Mouse (Mus musculus) liver, adult 2 months (tissue): ENCODE data around the gene Tmem39a. TPM values are rescaled to one million over a fixed set of nuclear protein-coding genes. Genes with fewer than 3 reads are reported as not detected.

Source experiments
- DNase-seq: peaks from one replicate; pipeline ENCODE4 v3.0.0-alpha.2; 2011; ENCODE audit warnings: low read depth, low spot score; ENCODE audit errors: extremely low read depth
- H3K27ac ChIP-seq: fragments of 200-500 bp; replicated peaks from 2 replicates; pipeline ENCODE4 v1.5.1; 2012; ENCODE audit warnings: low read depth, mild to moderate bottlenecking, control low read depth, inconsistent platforms, low read length; ENCODE audit not compliant: insufficient read depth
- H3K27me3 ChIP-seq: fragments of 200-500 bp; 2 replicates; pipeline ENCODE4 v1.6.1; 2012; ENCODE audit warnings: mild to moderate bottlenecking, moderate library complexity, low read length, inconsistent platforms; ENCODE audit not compliant: control insufficient read depth, insufficient read depth
- H3K36me3 ChIP-seq: fragments of 200-500 bp; 2 replicates; pipeline ENCODE4 v1.6.1; 2012; ENCODE audit warnings: low read length, inconsistent platforms; ENCODE audit not compliant: control insufficient read depth, insufficient read depth
- H3K4me1 ChIP-seq: fragments of 200-500 bp; 2 replicates; pipeline ENCODE4 v1.6.1; 2011; ENCODE audit warnings: low read length; ENCODE audit not compliant: control insufficient read depth, insufficient read depth
- H3K4me3 ChIP-seq: fragments of 200-500 bp; 2 replicates; pipeline ENCODE4 v1.5.1; 2011; ENCODE audit warnings: low read depth, mild to moderate bottlenecking, control low read depth, low read length, moderate library complexity; ENCODE audit not compliant: insufficient read depth
- H3K79me2 ChIP-seq: fragments of 200-500 bp; 2 replicates; pipeline ENCODE4 v1.6.1; 2012; ENCODE audit warnings: inconsistent platforms, mild to moderate bottlenecking, low read length, moderate library complexity; ENCODE audit not compliant: control insufficient read depth, insufficient read depth
- H3K9ac ChIP-seq: fragments of 200-500 bp; 2 replicates; pipeline ENCODE4 v1.6.1; 2012; ENCODE audit warnings: low read depth, mild to moderate bottlenecking, control low read depth, inconsistent platforms, low read length
- CTCF ChIP-seq: fragments of 200-500 bp; IDR thresholded peaks from 2 replicates; pipeline ENCODE4 v1.5.1; 2011; ENCODE audit warnings: low read depth, low read length, control low read depth
- POLR2A ChIP-seq: fragments of 200-500 bp; IDR thresholded peaks from 2 replicates; pipeline ENCODE4 v1.6.1; 2011; ENCODE audit warnings: low read length, control low read depth; ENCODE audit not compliant: insufficient read depth; ENCODE audit errors: extremely low read depth
- WGBS: fragments of 180-500 bp; shearing (Covaris S2); methylation state at CpG from one replicate; pipeline ENCODE4 v1.1.7; 2018; 5-methylcytosine and 5-hydroxymethylcytosine counted together
- polyA plus RNA-seq: library from polyadenylated mRNA; depleted of rRNA; stranded (reverse); fragments of >200 nt; gene quantifications from 2 replicates; pipeline ENCODE4 v1.2.3, GENCODE M21; 2012; rRNA removed
- total RNA-seq: library from RNA; depleted of rRNA; stranded (reverse); fragments of >200 nt; gene quantifications from 2 replicates; pipeline ENCODE4 v1.2.3, GENCODE M21; 2014; rRNA removed

Tmem39a gene
- total and polyA plus RNA-seq, 2 experiments = 8.1 to 58.4 TPM

- peak; percentile 15 for DNase-seq
- no peaks in the 10 kb centered on the region for H3K27me3 ChIP-seq
- no peak overlapping the region for H3K4me3 ChIP-seq
- peak overlapping the region; percentile 60 for H3K27ac ChIP-seq
- H3K9ac ChIP-seq = no peak overlapping the region
- TF ChIP-seq POLR2A (no peak), CTCF (no peak)
- no peaks in the 10 kb centered on the region for H3K36me3 ChIP-seq
- WGBS = 64% methylated on average over 10 of the region's 10 CpGs
- H3K4me1 ChIP-seq = 0 out of 2 replicates have a peak, but pooled peaks cover 3% of the 10 kb centered on the region
- H3K79me2 ChIP-seq = no peaks in the 10 kb centered on the region
These were observed 67.4 kb downstream of the Tmem39a start for GRCm38 (mm10) chr16:38625811-38626369.

DNA sequence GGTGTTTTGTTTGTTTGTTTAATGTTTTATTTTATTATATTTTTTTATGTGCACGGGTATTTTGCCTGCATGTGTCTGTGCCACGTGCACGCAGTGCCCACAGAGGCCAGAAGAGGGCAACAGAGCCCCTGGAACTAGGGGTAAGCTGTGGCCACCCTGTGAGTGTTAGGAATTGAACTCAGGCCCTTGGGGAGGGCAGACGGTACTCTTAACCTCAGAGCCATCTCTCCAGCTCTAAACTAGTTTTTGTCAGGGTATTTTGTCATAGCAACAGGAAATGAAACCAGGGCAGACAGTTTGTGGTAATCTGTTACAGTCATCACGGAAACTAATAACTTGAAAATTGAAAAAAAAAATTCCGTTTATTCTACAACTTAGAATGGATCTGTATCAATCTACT is 73.6 kb downstream of the Tmem39a start:
- Histone ChIP-seq H3K4me3 (no peak overlapping the region), H3K36me3 (no peaks in the 10 kb centered on the region), H3K4me1 (no peaks in the 10 kb centered on the region), H3K9ac (no peak overlapping the region), H3K27me3 (no peaks in the 10 kb centered on the region), H3K27ac (no peak overlapping the region), H3K79me2 (no peaks in the 10 kb centered on the region)
- no peak for TF ChIP-seq POLR2A
- TF ChIP-seq CTCF = peak; percentile 91
- WGBS = 62% methylated on average over 6 of the region's 6 CpGs
- DNase-seq = peak; percentile 22

DNA sequence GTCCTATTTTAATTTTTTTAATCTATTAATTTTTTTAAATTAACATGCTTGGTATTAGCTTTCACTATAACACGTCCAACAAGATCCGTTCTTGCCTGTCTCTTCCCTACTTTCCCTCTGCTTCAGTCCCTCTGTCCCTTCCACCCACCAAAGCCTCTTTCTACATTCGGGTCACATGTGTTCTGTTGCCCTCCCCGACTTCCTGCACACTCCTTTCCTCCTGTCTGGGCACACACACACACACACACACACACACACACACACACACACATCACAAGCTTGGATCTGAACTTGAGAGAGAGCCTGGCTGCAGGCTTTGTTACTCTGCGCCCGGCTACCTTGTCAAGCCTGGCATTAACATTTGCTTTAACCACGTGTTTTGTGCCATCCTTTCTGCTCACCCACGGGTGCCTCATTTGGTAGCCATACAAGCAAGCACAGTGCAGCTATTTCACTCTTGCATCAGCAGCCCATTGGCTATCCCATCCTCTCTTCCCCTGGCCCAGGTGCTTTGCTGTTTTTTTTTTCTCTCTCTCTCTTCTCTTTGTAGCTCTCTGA is 77.4 kb downstream of the Tmem39a start:
- H3K27ac ChIP-seq = no peak overlapping the region
- no peaks in the 10 kb centered on the region for H3K27me3 ChIP-seq
- no peaks in the 10 kb centered on the region for H3K79me2 ChIP-seq
- no peak overlapping the region for H3K4me3 ChIP-seq
- H3K36me3 ChIP-seq = peaks cover 3% of the 10 kb centered on the region
- no peaks in the 10 kb centered on the region for H3K4me1 ChIP-seq
- H3K9ac ChIP-seq = no peak overlapping the region
- TF ChIP-seq POLR2A (no peak), CTCF (no peak)
- 59% methylated on average over 8 of the region's 8 CpGs for WGBS
- DNase-seq = no peak

DNA sequence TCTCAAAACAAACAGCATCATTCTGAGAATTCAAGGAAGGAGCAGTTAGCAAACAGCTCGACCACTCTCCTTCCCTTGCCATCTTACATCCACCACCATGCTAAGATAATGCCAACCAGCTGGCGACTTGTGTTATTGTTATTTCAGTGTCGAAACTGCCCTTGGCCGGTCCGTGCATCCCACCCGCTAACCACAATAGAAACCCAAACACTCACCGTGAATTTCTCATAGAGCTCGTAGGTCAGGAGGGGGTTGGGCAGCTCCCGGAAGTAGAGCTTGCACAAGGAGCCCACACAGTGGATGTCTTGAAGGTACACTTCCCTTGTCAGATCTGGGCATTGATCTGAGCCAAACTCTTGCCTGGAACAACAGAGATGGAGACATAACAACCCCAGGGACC is 78.2 kb downstream of the Tmem39a start:
- Histone ChIP-seq H3K79me2 (no peaks in the 10 kb centered on the region), H3K4me3 (no peak overlapping the region), H3K27me3 (no peaks in the 10 kb centered on the region), H3K27ac (no peak overlapping the region), H3K9ac (no peak overlapping the region), H3K36me3 (peaks cover 3% of the 10 kb centered on the region), H3K4me1 (no peaks in the 10 kb centered on the region)
- no peak for DNase-seq
- 66% methylated on average over 9 of the region's 9 CpGs for WGBS
- no peak for TF ChIP-seq POLR2A
- TF ChIP-seq CTCF = no peak

GRCm38 (mm10) chr16:38637085-38637484 is 78.6 kb downstream of the Tmem39a start:
- DNase-seq = no peak
- Histone ChIP-seq H3K27me3 (no peaks in the 10 kb centered on the region), H3K36me3 (peaks cover 3% of the 10 kb centered on the region), H3K4me1 (no peaks in the 10 kb centered on the region), H3K4me3 (no peak overlapping the region), H3K79me2 (no peaks in the 10 kb centered on the region), H3K9ac (no peak overlapping the region), H3K27ac (no peak overlapping the region)
- TF ChIP-seq POLR2A = no peak
- 70% methylated on average over 10 of the region's 10 CpGs for WGBS

Other genes starting within 250 kb of the Tmem39a start
- not detected in 2 replicates for gene Maats1, start 216.6 kb upstream of the Tmem39a start, total RNA-seq
- gene Maats1, start 216.6 kb upstream of the Tmem39a start, polyA plus RNA-seq = not detected in 2 replicates
- 56.6 and 69.9 TPM in 2 replicates for gene Cox17, start 211.7 kb upstream of the Tmem39a start, total RNA-seq
- gene Cox17, start 211.7 kb upstream of the Tmem39a start, polyA plus RNA-seq = 39.4 and 46.7 TPM in 2 replicates
- not detected in 2 replicates for gene Gm21987, start 211.7 kb upstream of the Tmem39a start, total RNA-seq
- not detected in 2 replicates for gene Gm21987, start 211.7 kb upstream of the Tmem39a start, polyA plus RNA-seq
- 0.18 TPM in 1 of 2 replicates, not detected in the other for gene Popdc2, start 196.5 kb upstream of the Tmem39a start, total RNA-seq
- gene Popdc2, start 196.5 kb upstream of the Tmem39a start, polyA plus RNA-seq = 0.18 and 0.73 TPM in 2 replicates
- gene Pla1a, start 125.6 kb upstream of the Tmem39a start, total RNA-seq = 70.6 and 82.1 TPM in 2 replicates
- 46.9 and 55.2 TPM in 2 replicates for gene Pla1a, start 125.6 kb upstream of the Tmem39a start, polyA plus RNA-seq
- 1.9 and 2.8 TPM in 2 replicates for gene Adprh, start 106.0 kb upstream of the Tmem39a start, total RNA-seq
- gene Adprh, start 106.0 kb upstream of the Tmem39a start, polyA plus RNA-seq = 8.0 and 8.5 TPM in 2 replicates
- 0.28 and 0.67 TPM in 2 replicates for gene Cd80, start 103.1 kb upstream of the Tmem39a start, total RNA-seq
- 0.29 TPM in 1 of 2 replicates, not detected in the other for gene Cd80, start 103.1 kb upstream of the Tmem39a start, polyA plus RNA-seq
- 29.7 and 35.7 TPM in 2 replicates for gene Timmdc1, start 36.0 kb upstream of the Tmem39a start, total RNA-seq
- 30.4 and 34.1 TPM in 2 replicates for gene Timmdc1, start 36.0 kb upstream of the Tmem39a start, polyA plus RNA-seq
- 12.6 and 12.9 TPM in 2 replicates for gene Poglut1, start 8.4 kb upstream of the Tmem39a start, total RNA-seq
- 5.6 and 6.9 TPM in 2 replicates for gene Poglut1, start 8.4 kb upstream of the Tmem39a start, polyA plus RNA-seq
- 3.0 and 3.4 TPM in 2 replicates for gene Arhgap31, start 154.6 kb downstream of the Tmem39a start, total RNA-seq
- gene Arhgap31, start 154.6 kb downstream of the Tmem39a start, polyA plus RNA-seq = 1.0 and 1.4 TPM in 2 replicates
- gene B4galt4, start 183.6 kb downstream of the Tmem39a start, total RNA-seq = 1.3 and 1.6 TPM in 2 replicates
- gene B4galt4, start 183.6 kb downstream of the Tmem39a start, polyA plus RNA-seq = 0.44 and 0.54 TPM in 2 replicates
- gene Upk1b, start 241.6 kb downstream of the Tmem39a start, total RNA-seq = 0.13 and 0.18 TPM in 2 replicates
- 0.36 and 0.37 TPM in 2 replicates for gene Upk1b, start 241.6 kb downstream of the Tmem39a start, polyA plus RNA-seq